Mouse (Mus musculus) liver, embryonic 15.5 days (tissue): Measurements from ENCODE around the gene Zfp354a. TPM values are rescaled to one million over a fixed set of nuclear protein-coding genes. Genes with fewer than 3 reads are reported as not detected.

Experiments
- polyA plus RNA-seq: library from polyadenylated mRNA; unstranded; fragments of >200 nt; fragmentation: Nextera tagmentation; extraction: Ambion mirVana; gene quantifications from 2 replicates; pipeline ENCODE4 v1.2.1, GENCODE M21; 2015

Gene Zfp354a
- polyA plus RNA-seq, 1 experiment from 2014 or later, result 1.1 TPM

Other genes starting within 250 kb of the Zfp354a start
- 0.81 and 1.1 TPM in 2 replicates for gene Zfp354c, start 231.5 kb upstream of the Zfp354a start, polyA plus RNA-seq
- 0.06 and 0.14 TPM in 2 replicates for gene Zfp879, start 217.7 kb upstream of the Zfp354a start, polyA plus RNA-seq
- 0.12 and 0.17 TPM in 2 replicates for gene Grm6, start 208.6 kb upstream of the Zfp354a start, polyA plus RNA-seq
- 0.28 and 0.30 TPM in 2 replicates for gene Zfp454, start 171.6 kb upstream of the Zfp354a start, polyA plus RNA-seq
- gene Zfp2, start 143.1 kb upstream of the Zfp354a start, polyA plus RNA-seq, result 1.8 and 2.2 TPM in 2 replicates
- 0.14 TPM in 1 of 2 replicates, not detected in the other for gene Zfp354b, start 127.6 kb upstream of the Zfp354a start, polyA plus RNA-seq
- not detected in 2 replicates for gene 4933414I15Rik, start 115.5 kb upstream of the Zfp354a start, polyA plus RNA-seq
- gene Prop1, start 105.5 kb upstream of the Zfp354a start, polyA plus RNA-seq, result not detected in 2 replicates
- gene Olfr1378, start 92.7 kb upstream of the Zfp354a start, polyA plus RNA-seq, result not detected in 2 replicates
- not detected in 2 replicates for gene Olfr1377, start 77.3 kb upstream of the Zfp354a start, polyA plus RNA-seq
- not detected in 2 replicates for gene Olfr51, start 55.7 kb upstream of the Zfp354a start, polyA plus RNA-seq
- gene Olfr54, start 45.0 kb upstream of the Zfp354a start, polyA plus RNA-seq, result not detected in 2 replicates
- not detected in 2 replicates for gene Olfr1375, start 11.1 kb upstream of the Zfp354a start, polyA plus RNA-seq
- not detected in 2 replicates for gene Gm12569, start 161.2 kb downstream of the Zfp354a start, polyA plus RNA-seq
- 49.8 and 56.0 TPM in 2 replicates for gene Clk4, start 202.5 kb downstream of the Zfp354a start, polyA plus RNA-seq
- 0.31 and 0.39 TPM in 2 replicates for gene BC049762, start 203.8 kb downstream of the Zfp354a start, polyA plus RNA-seq
- 0.17 and 0.25 TPM in 2 replicates for gene Col23a1, start 230.7 kb downstream of the Zfp354a start, polyA plus RNA-seq